ENCODE assay signal across 11 mouse cellular contexts in the genomic region with DNA sequence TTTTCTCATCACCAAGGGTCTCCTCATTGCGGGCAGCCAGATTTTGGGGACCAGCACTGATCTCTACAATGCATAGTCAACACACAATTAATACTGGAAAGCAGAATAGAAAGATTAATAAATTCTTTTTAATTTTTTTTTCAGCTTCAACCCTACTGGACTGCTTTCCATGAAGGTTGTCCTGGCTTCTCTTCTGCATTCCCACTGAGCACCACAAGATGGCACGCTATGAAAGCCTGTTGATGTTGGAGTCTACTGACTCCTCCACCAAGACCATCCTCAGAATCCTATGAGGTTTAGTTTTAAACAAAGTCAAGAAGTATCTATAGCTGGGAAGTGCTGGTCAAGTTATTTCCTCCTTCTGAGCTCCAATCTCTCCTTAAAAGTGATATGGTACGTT. TPM values are rescaled to one million over a fixed set of nuclear protein-coding genes. Genes with fewer than 3 reads are reported as not detected.
DNase-seq lines count a peak whose midpoint lies in the region; ATAC-seq and TF ChIP-seq lines count a peak whose summit lies in the region.
"Not testable (repeated sequence)": the region's sequence is repeated elsewhere in the genome, so short reads cannot be mapped to it uniquely, and the experiment has no call there.
"Had no signal": no experiment of that assay in that cellular context is flagged by ENCODE, and none has a peak within 500 bp of the region (broad histone marks: within the 10 kb centered on the region; RNA-seq: fewer than 3 reads in every experiment).

No protein-coding gene starts in this region.

- H3K27me3 ChIP-seq in heart, adult 2 months (ENCODE audit: control insufficient read depth, insufficient read depth, low read length); spleen, adult 2 months (ENCODE audit: control insufficient read depth, insufficient read depth, low read length): not testable (repeated sequence)

- peak; percentile 61 for TF ChIP-seq CTCF in heart, adult 2 months (IDR thresholded peaks at IDR 0.05)
- TF ChIP-seq CTCF in spleen, adult 2 months (IDR thresholded peaks at IDR 0.05; ENCODE audit: extremely low read depth, insufficient read depth, insufficient read length, insufficient replicate concordance): peak; percentile 26; the same call in 1 of the 2 replicates

- not testable (repeated sequence) for H3K36me3 ChIP-seq in heart, adult 2 months (ENCODE audit: control insufficient read depth, insufficient read depth, low read length); spleen, adult 2 months (ENCODE audit: control insufficient read depth, insufficient read depth, low read length)

- not testable (repeated sequence) for H3K4me1 ChIP-seq in heart, adult 2 months (ENCODE audit: control insufficient read depth, insufficient read depth, low read length); spleen, adult 2 months (ENCODE audit: control insufficient read depth, insufficient read depth, insufficient read length)

- peak; percentile 93 for ATAC-seq in common myeloid progenitor, adult 5-6 weeks (replicated peaks; ENCODE audit: low read depth, poor library complexity, severe bottlenecking)

- H3K9ac ChIP-seq in heart, adult 2 months (ENCODE audit: low read depth, low read length): not testable (repeated sequence)

- TF ChIP-seq EP300 in heart, adult 2 months (IDR thresholded peaks at IDR 0.05; ENCODE audit: insufficient read depth, low read depth, low read length): not testable (repeated sequence)

- peak; percentile 31 for DNase-seq in 416B (ENCODE audit: low read depth)
- peak; percentile 69 to 79 for DNase-seq in adrenal gland, adult 18-20 months (ENCODE audit: low spot score in 2 of 2)
- peak; percentile 68 to 80 for DNase-seq in heart, adult 2 months
- peak; percentile 83 for DNase-seq in kidney, postnatal 10 days
- peak; percentile 64 for DNase-seq in left cerebral cortex, postnatal 4 days
- DNase-seq in monocyte, adult 2 months (ENCODE audit: low read depth in 1 of 2, low spot score in 2 of 2): peak; percentile 8 to 75
- peak in 1 of 2 experiments; percentile 90 for DNase-seq in spleen, adult 2 months (ENCODE audit: low read depth in 1 of 2, low spot score in 2 of 2)

- 30% methylated on average over 2 of the region's 3 CpGs for WGBS in heart, adult 2 months
- WGBS in spleen, adult 2 months: 34% methylated on average over 2 of the region's 3 CpGs

- TF ChIP-seq POLR2A in heart, adult 2 months (IDR thresholded peaks at IDR 0.05; ENCODE audit: insufficient read depth, low read depth, low read length); spleen, adult 2 months (IDR thresholded peaks at IDR 0.05; ENCODE audit: low read depth, low read length): not testable (repeated sequence)

- intact Hi-C loops in heart, adult 2 months (cut with DNase I); left cerebral cortex, postnatal 4 days (cut with DNase I): not testable (repeated sequence)

- H3K27ac ChIP-seq in heart, adult 2 months; spleen, adult 2 months (ENCODE audit: insufficient read depth, low read length): not testable (repeated sequence)

- not testable (repeated sequence) for H3K79me2 ChIP-seq in heart, adult 2 months (replicated peaks; ENCODE audit: control insufficient read depth, insufficient read depth, low read length)

- H3K4me3 ChIP-seq in heart, adult 2 months; spleen, adult 2 months (ENCODE audit: extremely low read depth, insufficient read depth, insufficient read length): not testable (repeated sequence)

RNA-seq across cellular contexts. Expression of a gene that starts 20.2 kb away (rescaled TPM):
- total RNA-seq in adrenal gland, adult 18-20 months (2021): 1 to 10 TPM; 2.9 to 6.4 TPM
- total RNA-seq in common myeloid progenitor, adult 5-6 weeks (2017): 1.6 TPM in 1 of 2 replicates, not detected in the other
- total RNA-seq in heart, adult 2 months (2021): under 1 TPM; 0.41 to 0.68 TPM
- 0.82 and 1.8 TPM in 2 replicates for polyA plus RNA-seq in heart, adult 2 months (2012; rRNA removed)
- under 1 TPM in 1 of 2 experiments, not detected in 1; 0.77 TPM for total RNA-seq in left cerebral cortex, postnatal 4 days (2021)
- polyA plus RNA-seq in spleen, adult 2 months (2012; rRNA removed): 12.8 and 13.0 TPM in 2 replicates
- polyA plus RNA-seq: C2C12 had no signal

RNA-seq across cellular contexts. Expression of a gene that starts 20.3 kb away (rescaled TPM):
- not detected for total RNA-seq in adrenal gland, adult 18-20 months (2021)
- total RNA-seq in common myeloid progenitor, adult 5-6 weeks (2017): not detected in 2 replicates
- total RNA-seq in heart, adult 2 months (2021): under 1 TPM in 1 of 2 experiments, not detected in 1; 0.68 TPM
- not detected in 2 replicates for polyA plus RNA-seq in heart, adult 2 months (2012; rRNA removed)
- not detected for total RNA-seq in left cerebral cortex, postnatal 4 days (2021)
- polyA plus RNA-seq in spleen, adult 2 months (2012; rRNA removed): not detected in 2 replicates
- polyA plus RNA-seq: C2C12; heart, embryonic 15.5 days; liver, embryonic 16.5 days had no signal

RNA-seq across cellular contexts. Expression of a gene that starts 31.6 kb away (rescaled TPM):
- total RNA-seq in adrenal gland, adult 18-20 months (2021): 10 to 100 TPM; 28.8 to 29.8 TPM
- total RNA-seq in common myeloid progenitor, adult 5-6 weeks (2017): 7.7 and 37.3 TPM in 2 replicates
- 10 to 100 TPM; 15.1 to 22.2 TPM for total RNA-seq in heart, adult 2 months (2021)
- polyA plus RNA-seq in heart, adult 2 months (2012; rRNA removed): 6.3 and 8.7 TPM in 2 replicates
- 10 to 100 TPM; 30.0 to 32.6 TPM for total RNA-seq in left cerebral cortex, postnatal 4 days (2021)
- polyA plus RNA-seq in spleen, adult 2 months (2012; rRNA removed): 7.9 and 8.0 TPM in 2 replicates
